8 mouse cellular contexts compared by ENCODE assay signal in genomic region chr11:50850177-50850735, GRCm38 (mm10). TPM values are rescaled to one million over a fixed set of nuclear protein-coding genes. Genes with fewer than 3 reads are reported as not detected.
A peak's percentile ranks its signal among the peaks of the same experiment; 100 is the strongest.
DNase-seq lines count a peak whose midpoint lies in the region; ATAC-seq lines count a peak whose summit lies in the region.

Gene Grm6, plus strand, starts transcription at chr11:50850685.

- ATAC-seq in kidney, embryonic 16.5 days (ENCODE audit: low FRiP score, low TSS enrichment), result no peak
- no peak for ATAC-seq in embryonic facial prominence, embryonic 11.5 days (replicated peaks; ENCODE audit: insufficient number of reproducible peaks, low FRiP score, low TSS enrichment, low read depth)
- ATAC-seq in limb, embryonic 12.5 days (ENCODE audit: insufficient number of reproducible peaks, insufficient read depth, low FRiP score, low TSS enrichment, low read depth), result no peak

- peak within 1 kb of the TSS; percentile 76 for H3K4me2 ChIP-seq in kidney, embryonic 16.5 days (replicated peaks; ENCODE audit: low read depth, low read length)
- H3K4me2 ChIP-seq in embryonic facial prominence, embryonic 11.5 days (ENCODE audit: low read depth, low read length), result peak within 1 kb of the TSS; percentile 90
- H3K4me2 ChIP-seq in limb, embryonic 12.5 days, result peak within 1 kb of the TSS; percentile 88

- H3K9ac ChIP-seq in kidney, embryonic 16.5 days (replicated peaks; ENCODE audit: low read length), result peak within 1 kb of the TSS; percentile 39; the same call in 1 of the 2 replicates
- peak within 1 kb of the TSS; percentile 44 for H3K9ac ChIP-seq in embryonic facial prominence, embryonic 11.5 days (replicated peaks; ENCODE audit: low read length)
- peak within 1 kb of the TSS; percentile 48; the same call in 1 of the 2 replicates for H3K9ac ChIP-seq in limb, embryonic 12.5 days (replicated peaks)

- under 1% methylated on average over 11 of the region's 11 CpGs for WGBS in kidney, embryonic 16.5 days
- WGBS in embryonic facial prominence, embryonic 11.5 days, result 2% methylated on average over 11 of the region's 11 CpGs
- 1% methylated on average over 11 of the region's 11 CpGs for WGBS in limb, embryonic 12.5 days

- no peak for DNase-seq in kidney, postnatal 4 days
- peak; percentile 8 for DNase-seq in embryonic facial prominence, embryonic 11.5 days (ENCODE audit: low spot score)
- DNase-seq in spleen, postnatal 36 days (ENCODE audit: low spot score in 2 of 2), result peak; percentile 73 to 75
- DNase-seq in urinary bladder, postnatal 14 days (ENCODE audit: low spot score), result no peak
- DNase-seq in frontal cortex, postnatal 36 days (ENCODE audit: low spot score in 2 of 2), result no peak
- no peak for DNase-seq in layer of hippocampus, adult 9-11 months

- H3K4me3 ChIP-seq in kidney, embryonic 16.5 days (ENCODE audit: low read length), result peak within 1 kb of the TSS; percentile 47
- H3K4me3 ChIP-seq in embryonic facial prominence, embryonic 11.5 days (ENCODE audit: low read depth, low read length), result peak within 1 kb of the TSS; percentile 43
- H3K4me3 ChIP-seq in limb, embryonic 12.5 days (replicated peaks), result peak within 1 kb of the TSS; percentile 48

- peaks cover 9% of the 10 kb centered on the region for H3K4me1 ChIP-seq in kidney, embryonic 16.5 days (ENCODE audit: insufficient read depth, low read length)
- peaks cover 8% of the 10 kb centered on the region; the same call in 1 of the 2 replicates for H3K4me1 ChIP-seq in embryonic facial prominence, embryonic 11.5 days (ENCODE audit: control insufficient read depth, insufficient read depth, low read length)
- H3K4me1 ChIP-seq in limb, embryonic 12.5 days (replicated peaks), result peaks cover 14% of the 10 kb centered on the region

- peaks cover 52% of the 10 kb centered on the region for H3K27me3 ChIP-seq in kidney, embryonic 16.5 days (ENCODE audit: insufficient read depth, low read length)
- H3K27me3 ChIP-seq in embryonic facial prominence, embryonic 11.5 days (ENCODE audit: control insufficient read depth, insufficient read depth, low read length), result peaks cover 37% of the 10 kb centered on the region
- H3K27me3 ChIP-seq in limb, embryonic 12.5 days, result peaks cover 85% of the 10 kb centered on the region

- no peaks in the 10 kb centered on the region for H3K9me3 ChIP-seq in kidney, embryonic 16.5 days (ENCODE audit: low read length)
- H3K9me3 ChIP-seq in embryonic facial prominence, embryonic 11.5 days (replicated peaks; ENCODE audit: control insufficient read depth, low read length), result no peaks in the 10 kb centered on the region
- peaks cover 7% of the 10 kb centered on the region; the same call in 1 of the 2 replicates for H3K9me3 ChIP-seq in limb, embryonic 12.5 days

- H3K36me3 ChIP-seq in kidney, embryonic 16.5 days (ENCODE audit: insufficient read depth, low read length), result no peaks in the 10 kb centered on the region
- no peaks in the 10 kb centered on the region for H3K36me3 ChIP-seq in embryonic facial prominence, embryonic 11.5 days (replicated peaks; ENCODE audit: control insufficient read depth, insufficient read depth, low read depth, low read length)
- no peaks in the 10 kb centered on the region for H3K36me3 ChIP-seq in limb, embryonic 12.5 days

- no peak within 1 kb of the TSS for H3K27ac ChIP-seq in kidney, embryonic 16.5 days (ENCODE audit: low read length)
- H3K27ac ChIP-seq in embryonic facial prominence, embryonic 11.5 days (replicated peaks; ENCODE audit: low read depth, low read length), result no peak within 1 kb of the TSS
- H3K27ac ChIP-seq in limb, embryonic 12.5 days, result no peak within 1 kb of the TSS

RNA-seq across cellular contexts. Expression of gene Grm6, which starts in this region (rescaled TPM):
- polyA plus RNA-seq in kidney, embryonic 16.5 days (2015; fragmentation: Nextera tagmentation; extraction: Ambion mirVana), result 0.10 TPM in 1 of 2 replicates, not detected in the other
- polyA plus RNA-seq in embryonic facial prominence, embryonic 11.5 days (2014; fragmentation: Nextera tagmentation; extraction: Ambion mirVana), result not detected in 2 replicates
- 0.05 TPM in 1 of 2 replicates, not detected in the other for polyA plus RNA-seq in limb, embryonic 12.5 days (2016; fragmentation: Nextera tagmentation; extraction: Ambion mirVana)

Comparison
In these comparisons a context has a peak if more than half of its experiments do, and no peak if none do; other contexts are left out.
1. Peak in DNase-seq, H3K4me3 ChIP-seq, H3K9ac ChIP-seq and H3K4me2 ChIP-seq in embryonic facial prominence, embryonic 11.5 days; RNA of the gene not detected or under 1 TPM.
2. DNase-seq: peak in spleen, postnatal 36 days (2 of 2); none in kidney, postnatal 4 days (0 of 2), urinary bladder, postnatal 14 days (single experiment), frontal cortex, postnatal 36 days (0 of 2) and layer of hippocampus, adult 9-11 months (single experiment).
3. Peak in every context shown above with its lines, with median percentiles within 50 percentile points of each other: H3K4me2 ChIP-seq, H3K4me3 ChIP-seq and H3K9ac ChIP-seq.